Mouse (Mus musculus): ENCODE measurements around the gene Aqr.

Gene Aqr

GRCm38 (mm10) chr2:114135777-114136176 lies 51.0 kb downstream of the Aqr start:
- no peak for DNase-seq (ENCODE audit: low spot score)

- DNase-seq (ENCODE audit: low spot score) = no peak
These were observed 53.5 kb downstream of the Aqr start for GRCm38 (mm10) chr2:114133355-114133754.

GRCm38 (mm10) chr2:114130657-114131056 lies 56.2 kb downstream of the Aqr start:
- no peak for DNase-seq (ENCODE audit: low spot score)

GRCm38 (mm10) chr2:114123304-114123703 lies 63.5 kb downstream of the Aqr start:
- DNase-seq (ENCODE audit: low spot score) = no peak

GRCm38 (mm10) chr2:114119451-114119850 lies 67.4 kb downstream of the Aqr start:
- no peak for DNase-seq (ENCODE audit: low spot score)

GRCm38 (mm10) chr2:114117665-114118064 lies 69.2 kb downstream of the Aqr start:
- no peak for DNase-seq (ENCODE audit: low spot score)

- DNase-seq (ENCODE audit: low spot score) = no peak
These were observed 69.6 kb downstream of the Aqr start for GRCm38 (mm10) chr2:114117235-114117634.

- DNase-seq (ENCODE audit: low spot score) = no peak
These were observed 71.3 kb downstream of the Aqr start for GRCm38 (mm10) chr2:114115563-114115962.

- no peak for DNase-seq (ENCODE audit: low spot score)
These were observed 79.2 kb downstream of the Aqr start for GRCm38 (mm10) chr2:114107288-114108278.

GRCm38 (mm10) chr2:114106383-114106782 lies 80.4 kb downstream of the Aqr start:
- no peak for DNase-seq (ENCODE audit: low spot score)

- no peak for DNase-seq (ENCODE audit: low spot score)
These were observed 84.4 kb downstream of the Aqr start for GRCm38 (mm10) chr2:114102471-114102870.

- no peak for DNase-seq (ENCODE audit: low spot score)
These were observed 86.0 kb downstream of the Aqr start for GRCm38 (mm10) chr2:114100834-114101233.

GRCm38 (mm10) chr2:114099816-114100215 lies 87.0 kb downstream of the Aqr start:
- DNase-seq (ENCODE audit: low spot score) = no peak

- DNase-seq (ENCODE audit: low spot score) = no peak
These were observed 87.7 kb downstream of the Aqr start for GRCm38 (mm10) chr2:114099109-114099508.

GRCm38 (mm10) chr2:114097627-114098026 lies 89.2 kb downstream of the Aqr start:
- DNase-seq (ENCODE audit: low spot score) = no peak

- no peak for DNase-seq (ENCODE audit: low spot score)
These were observed 90.3 kb downstream of the Aqr start for GRCm38 (mm10) chr2:114096570-114096969.

- no peak for DNase-seq (ENCODE audit: low spot score)
These were observed 91.5 kb downstream of the Aqr start for GRCm38 (mm10) chr2:114095348-114095747.

- DNase-seq (ENCODE audit: low spot score) = no peak
These were observed 92.1 kb downstream of the Aqr start for GRCm38 (mm10) chr2:114094696-114095095.

GRCm38 (mm10) chr2:114093577-114093976 lies 93.2 kb downstream of the Aqr start:
- no peak for DNase-seq (ENCODE audit: low spot score)

- DNase-seq (ENCODE audit: low spot score) = no peak
These were observed 97.0 kb downstream of the Aqr start for GRCm38 (mm10) chr2:114089862-114090261.

GRCm38 (mm10) chr2:114087271-114087670 lies 99.6 kb downstream of the Aqr start:
- DNase-seq (ENCODE audit: low spot score) = no peak

- no peak for DNase-seq (ENCODE audit: low spot score)
These were observed 114.9 kb downstream of the Aqr start for GRCm38 (mm10) chr2:114071876-114072275.

GRCm38 (mm10) chr2:114066226-114066625 lies 120.6 kb downstream of the Aqr start:
- no peak for DNase-seq (ENCODE audit: low spot score)

- DNase-seq (ENCODE audit: low spot score) = no peak
These were observed 122.8 kb downstream of the Aqr start for GRCm38 (mm10) chr2:114064004-114064403.
